Mouse (Mus musculus) cerebellum, adult 2 months (tissue): ENCODE results near the gene Il1r1.

ENCODE experiments used
- CTCF ChIP-seq: fragments of 200-500 bp; IDR thresholded peaks from 2 replicates; pipeline ENCODE4 v1.5.1; 2011; ENCODE audit warnings: low read depth, mild to moderate bottlenecking, control low read depth, low read length, moderate library complexity, borderline replicate concordance; ENCODE audit not compliant: insufficient read depth
- POLR2A ChIP-seq: fragments of 200-500 bp; IDR thresholded peaks from 2 replicates; pipeline ENCODE4 v1.6.1; 2011; ENCODE audit warnings: low read length, control low read depth, borderline replicate concordance; ENCODE audit not compliant: insufficient read depth

DNA sequence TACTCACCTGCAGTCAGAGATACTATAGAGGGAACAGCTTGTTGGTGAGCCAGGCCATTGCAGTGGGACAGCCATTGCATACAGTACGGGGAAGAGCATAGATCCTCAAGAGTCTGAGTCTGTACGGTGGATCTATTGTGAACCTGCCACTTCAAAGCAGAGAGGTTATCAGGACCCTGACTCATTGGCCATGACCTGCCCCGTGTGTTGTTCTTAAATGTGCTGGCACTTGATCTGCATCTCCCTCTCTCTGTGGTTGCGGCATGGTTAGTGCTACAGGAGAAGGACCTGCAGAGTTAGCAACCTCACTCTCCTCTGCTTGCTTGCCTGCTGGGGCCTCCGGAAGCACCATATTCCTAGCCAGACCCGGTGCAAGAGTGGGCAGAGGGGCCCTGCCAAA lies 43.7 kb downstream of the Il1r1 start:
- no peak for TF ChIP-seq CTCF
- TF ChIP-seq POLR2A = no peak
